Mouse (Mus musculus) kidney, postnatal 25 days (tissue): Measurements from ENCODE around the gene Pgap3.

Source experiments
- DNase-seq, 2 experiments: peaks; one replicate each; pipeline ENCODE4 v3.0.0; 2021; ENCODE audit warnings: mixed read lengths in 2 of 2

Pgap3 gene

GRCm38 (mm10) chr11:98354445-98354844 lies 45.8 kb downstream of the Pgap3 start:
- DNase-seq, result no peak

DNA sequence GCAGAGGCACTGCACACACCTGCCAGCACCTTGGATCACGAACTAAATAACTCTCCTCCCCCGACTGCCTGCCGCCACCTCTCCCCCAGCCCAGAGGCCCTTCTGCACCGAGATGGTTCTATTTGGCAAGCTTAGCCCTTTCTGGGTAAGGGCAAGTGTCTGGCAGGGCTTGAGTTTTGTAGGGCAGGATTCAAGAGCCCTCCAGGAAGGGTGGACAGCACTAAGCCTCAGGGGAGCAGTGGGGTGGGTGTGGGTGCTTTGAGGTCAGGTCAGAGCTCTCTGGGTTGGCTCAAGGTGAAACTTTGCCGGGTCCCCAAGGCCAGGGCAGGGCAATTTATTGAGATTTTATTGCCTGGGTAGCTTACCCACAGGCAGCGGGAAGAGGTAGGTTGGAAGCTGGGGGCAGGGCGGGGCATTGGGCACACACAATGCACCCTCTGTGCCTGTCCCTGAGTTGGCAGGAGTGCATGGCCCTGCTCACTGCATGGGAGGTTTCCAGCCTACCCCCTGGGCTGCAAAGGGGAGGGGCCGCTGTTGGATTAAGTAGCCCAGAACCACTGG lies 46.6 kb downstream of the Pgap3 start:
- peak; percentile 60 to 85 for DNase-seq

DNA sequence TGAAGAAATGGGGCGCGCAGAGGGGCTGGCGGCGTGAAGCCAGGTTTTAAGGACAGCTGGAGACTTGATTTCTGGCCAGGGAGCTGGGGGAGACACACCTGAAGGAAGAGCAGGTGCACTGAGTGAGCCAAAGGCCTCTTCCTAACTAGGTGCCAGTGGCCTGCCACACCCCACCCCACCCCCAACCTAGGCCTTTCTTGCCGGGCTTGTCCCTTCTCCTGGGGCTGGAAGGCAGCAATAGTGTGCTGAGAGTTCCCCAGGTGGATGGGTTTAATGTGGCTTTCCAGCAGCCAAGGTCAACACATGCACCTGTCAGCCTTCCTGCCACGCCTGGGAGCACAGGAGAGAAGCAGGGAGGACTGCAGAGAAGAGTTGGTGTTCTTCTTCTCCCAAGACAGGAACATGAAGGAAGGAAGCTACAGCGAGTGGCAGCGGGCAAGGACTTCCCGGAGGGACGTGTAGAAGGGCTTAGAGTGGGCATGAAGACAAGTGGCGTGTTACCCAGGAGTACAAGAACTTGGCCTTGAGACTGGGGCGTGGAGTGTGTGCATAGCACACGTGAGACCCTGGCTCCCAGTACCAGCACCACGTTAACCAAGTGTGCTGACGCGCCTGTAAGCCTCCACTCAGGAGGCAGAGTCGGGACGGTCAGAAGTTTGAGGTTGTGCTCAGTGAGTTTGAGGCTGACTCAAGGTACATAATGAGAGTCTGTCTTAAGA lies 47.9 kb downstream of the Pgap3 start:
- no peak for DNase-seq

- no peak for DNase-seq
Measured at GRCm38 (mm10) chr11:98349308-98349707, 51.0 kb downstream of the Pgap3 start.

DNA sequence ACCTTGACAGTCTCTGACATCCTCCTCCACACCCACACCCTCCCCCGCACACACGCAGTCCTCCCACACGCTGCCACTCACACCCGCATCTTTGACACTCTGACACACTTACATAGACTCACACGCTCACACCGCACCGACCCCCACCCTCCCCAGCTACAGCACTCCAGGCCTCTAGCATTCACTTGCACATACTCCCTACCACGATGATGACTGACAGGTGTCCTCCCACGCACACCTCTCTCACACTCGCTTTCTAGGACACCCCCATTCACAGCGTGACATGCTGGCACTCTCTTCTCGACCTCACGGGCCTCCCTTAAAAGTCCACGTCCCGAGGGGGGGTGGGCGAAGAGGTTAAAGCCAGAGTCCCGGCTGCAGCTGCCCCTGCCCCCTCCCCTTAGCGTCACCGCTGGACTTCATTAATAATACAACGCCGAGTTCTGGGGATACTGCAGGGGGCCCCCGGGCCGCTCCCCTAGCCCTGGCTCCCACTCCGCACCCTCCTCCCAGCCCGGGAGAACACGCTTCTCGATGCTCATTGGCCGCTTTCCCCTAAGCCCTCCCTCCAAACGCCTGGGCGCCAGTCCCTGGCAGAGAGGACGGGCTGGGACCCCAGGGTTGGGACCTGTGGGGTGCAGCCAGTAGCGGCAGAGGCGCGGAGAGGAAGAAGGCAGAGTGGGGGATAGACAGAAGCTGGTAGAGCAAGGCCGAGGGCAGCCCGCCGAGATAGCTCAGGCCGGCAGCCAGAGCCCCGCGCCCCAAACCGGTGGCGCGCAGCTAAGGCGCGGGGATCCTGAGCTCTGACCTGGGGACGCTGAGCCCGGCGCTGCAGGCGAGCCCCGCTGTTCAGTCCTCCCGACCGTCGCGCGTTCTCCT lies 52.0 kb downstream of the Pgap3 start, which contains the start of gene Ppp1r1b:
Ppp1r1b (plus strand) TSS at position 322 of the 879 bp plus-strand sequence.
- DNase-seq, result peak; percentile 65 to 88

DNA sequence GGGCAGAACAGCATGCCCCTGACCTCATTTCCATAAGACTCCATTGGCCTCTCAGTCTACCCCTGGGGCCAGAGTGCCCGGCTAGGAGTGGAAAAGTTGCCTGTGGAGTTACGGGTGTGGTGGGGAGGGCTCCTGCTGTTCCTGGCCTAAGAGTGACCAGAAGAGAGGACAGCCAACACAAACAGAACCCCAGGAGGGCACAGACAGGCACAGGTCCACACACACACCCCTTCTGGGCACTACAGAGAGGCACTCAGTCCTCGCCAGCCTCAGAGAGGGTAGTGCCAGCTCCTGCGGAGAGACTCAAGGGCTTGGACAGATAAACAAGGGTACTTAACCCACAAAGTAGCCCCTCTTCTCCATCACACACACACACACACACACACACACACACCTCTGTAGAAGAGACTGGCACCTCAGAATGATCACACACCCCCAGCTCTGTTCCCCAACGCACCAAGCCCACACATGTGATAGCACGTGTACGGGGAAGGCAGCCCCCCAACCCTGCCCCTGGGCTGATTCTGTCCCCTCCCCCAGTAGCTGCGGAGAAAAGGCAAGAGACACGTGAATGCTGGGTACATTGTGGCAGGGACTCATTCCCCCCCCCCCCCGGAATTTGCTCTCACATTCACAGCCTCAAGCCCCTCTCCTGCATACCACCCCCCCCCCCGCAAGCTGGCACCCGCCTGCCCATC lies 52.8 kb downstream of the Pgap3 start:
- DNase-seq, result peak; percentile 48 to 82

DNA sequence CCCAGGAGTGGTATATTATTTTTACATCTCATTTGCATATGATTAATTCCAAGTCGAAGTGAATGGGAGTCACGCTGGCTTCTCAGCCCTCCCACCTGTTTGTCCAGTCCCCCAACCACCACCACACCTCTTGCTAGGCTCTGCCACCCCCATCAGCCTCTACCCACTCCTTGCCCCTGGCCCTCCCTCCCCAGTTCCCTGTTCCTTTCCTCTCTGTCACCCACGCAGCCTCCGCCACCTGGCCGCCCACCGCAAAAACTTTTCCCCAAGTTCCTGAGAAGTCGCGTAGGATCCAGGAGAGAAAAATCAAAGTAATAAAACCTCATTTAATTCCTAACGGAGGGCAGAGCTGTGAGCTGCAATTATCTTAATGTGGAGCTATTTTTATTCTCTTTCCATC lies 54.1 kb downstream of the Pgap3 start:
- DNase-seq, result peak in 1 of 2 experiments; percentile 62

GRCm38 (mm10) chr11:98345253-98345652 lies 55.0 kb downstream of the Pgap3 start:
- DNase-seq, result peak; percentile 86 to 87

GRCm38 (mm10) chr11:98342000-98342945 lies 58.0 kb downstream of the Pgap3 start:
- DNase-seq, result peak; percentile 89 to 97

- DNase-seq, result no peak
Measured at GRCm38 (mm10) chr11:98341174-98341573, 59.1 kb downstream of the Pgap3 start.

GRCm38 (mm10) chr11:98340597-98340996 lies 59.7 kb downstream of the Pgap3 start:
- no peak for DNase-seq

GRCm38 (mm10) chr11:98339679-98340287 lies 60.5 kb downstream of the Pgap3 start:
- DNase-seq, result no peak

DNA sequence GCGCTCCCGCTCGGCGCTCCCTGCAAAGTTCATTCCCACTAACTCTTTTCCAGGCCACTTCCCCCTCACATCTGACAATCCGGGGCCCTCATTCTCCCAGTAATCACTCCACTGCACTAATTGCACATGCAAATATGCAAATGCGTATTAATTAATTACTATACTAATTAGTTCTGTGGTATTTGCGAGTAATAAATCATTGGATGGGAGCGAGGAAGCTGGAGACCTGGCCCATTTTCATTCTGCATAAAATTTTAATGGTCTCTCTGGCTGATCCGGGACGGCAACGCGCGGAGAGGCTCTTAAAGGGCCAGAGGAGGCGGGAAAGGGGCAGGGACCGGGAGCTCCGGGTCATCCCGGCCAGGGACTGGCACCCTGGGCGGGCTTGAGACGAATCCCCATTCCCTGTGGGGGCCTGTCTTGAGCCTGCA lies 61.2 kb downstream of the Pgap3 start:
- DNase-seq, result peak; percentile 30 to 62
